Mouse (Mus musculus): ENCODE measurements around the gene Ramp3.

Gene Ramp3

DNA sequence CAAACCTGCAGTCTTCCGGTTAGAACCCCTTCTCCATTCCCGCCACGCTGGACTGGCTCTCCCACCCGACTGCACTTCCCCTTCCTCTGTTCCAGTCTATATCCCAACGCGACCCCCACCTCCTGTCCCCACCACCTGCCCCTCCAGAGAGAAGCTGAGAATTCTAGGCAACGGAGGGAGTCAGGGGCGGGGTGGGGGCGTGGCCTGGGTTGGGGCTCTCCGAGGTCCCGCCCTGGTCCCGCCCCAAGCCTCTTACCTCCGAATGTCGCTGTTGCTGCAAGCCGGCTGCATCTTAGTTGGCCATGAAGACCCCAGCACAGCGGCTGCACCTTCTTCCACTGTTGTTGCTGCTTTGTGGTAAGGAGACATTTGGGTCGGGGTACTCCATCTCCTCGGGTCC, at the start of gene Ramp3:
TSS of gene Ramp3 (plus strand) at position 251 of the 400 bp plus-strand sequence.
- peak; percentile 35 for DNase-seq (ENCODE audit: low read depth, low spot score)

DNA sequence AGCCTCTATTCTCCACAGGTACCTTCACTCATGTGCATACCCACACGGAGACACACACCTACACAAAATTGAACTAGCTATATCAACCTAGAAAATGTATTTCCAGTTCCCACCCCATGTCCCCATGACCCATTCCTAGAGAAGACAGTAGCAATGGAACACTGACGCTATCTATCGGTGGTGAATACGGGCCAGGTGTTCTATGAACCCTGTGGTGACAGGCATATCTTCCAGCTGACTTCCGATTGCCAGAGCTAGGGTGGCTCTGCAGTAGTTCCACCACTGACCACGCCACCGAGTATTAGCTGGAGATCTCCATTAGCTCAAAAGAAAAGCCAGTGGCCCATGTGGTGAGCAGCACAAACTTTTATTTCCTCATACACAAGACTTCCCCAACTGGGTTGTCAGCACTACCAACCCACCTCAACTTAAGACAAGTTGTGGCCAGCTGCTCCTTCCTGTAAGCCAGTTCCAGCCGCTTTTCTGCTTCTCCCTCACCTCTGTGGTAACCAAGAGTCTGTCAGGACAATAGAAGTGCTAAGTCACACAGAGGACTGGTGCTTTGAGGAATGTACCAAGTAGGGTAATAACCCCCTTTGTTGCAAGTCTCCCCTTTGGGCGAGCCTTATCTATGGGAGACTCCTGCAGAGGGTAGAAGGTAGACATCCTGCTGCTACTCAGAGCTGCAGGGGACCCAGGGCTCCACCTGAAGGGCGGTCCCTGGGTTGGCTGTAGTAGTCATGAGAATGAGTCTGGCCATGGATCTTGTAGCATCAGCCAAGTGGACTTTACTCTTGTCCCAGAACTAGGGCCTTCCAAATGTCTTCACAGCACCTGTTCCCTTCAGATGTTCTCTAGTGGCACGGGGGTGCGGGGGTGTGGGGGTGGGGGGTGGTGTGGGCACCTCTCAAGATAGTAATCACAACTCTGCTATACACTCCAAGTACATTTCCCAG, 42.8 kb upstream of the Ramp3 start:
- DNase-seq (ENCODE audit: low read depth, low spot score), result no peak

GRCm38 (mm10) chr11:6623704-6624103, 34.6 kb upstream of the Ramp3 start:
- DNase-seq (ENCODE audit: low read depth, low spot score), result no peak

GRCm38 (mm10) chr11:6624619-6625382, 33.5 kb upstream of the Ramp3 start:
- no peak for DNase-seq (ENCODE audit: low read depth, low spot score)

GRCm38 (mm10) chr11:6625478-6626387, 32.6 kb upstream of the Ramp3 start, which contains the start of gene Tbrg4:
Gene Tbrg4 (minus strand): TSS chr11:6626067.
- DNase-seq (ENCODE audit: low read depth, low spot score), result peak; percentile 98

DNA sequence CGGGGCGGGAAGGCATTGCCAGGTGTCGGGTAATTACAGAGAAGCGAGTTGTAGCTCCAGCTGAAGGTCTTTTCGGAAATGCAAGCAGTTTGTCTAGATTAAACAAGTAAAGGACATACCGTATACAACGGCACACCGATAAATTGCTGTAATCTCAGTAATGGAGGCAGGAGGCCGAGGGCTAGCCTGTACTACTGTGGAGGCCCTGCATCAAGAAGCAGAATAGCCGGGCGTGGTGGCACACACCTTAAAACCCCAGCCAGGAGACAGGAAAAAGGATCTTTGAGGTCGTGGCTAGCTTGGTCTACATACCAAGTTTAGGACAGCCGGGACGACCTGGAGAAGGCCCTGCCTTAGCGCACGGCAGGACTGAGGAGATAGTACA, 31.9 kb upstream of the Ramp3 start:
- no peak for DNase-seq (ENCODE audit: low read depth, low spot score)

DNA sequence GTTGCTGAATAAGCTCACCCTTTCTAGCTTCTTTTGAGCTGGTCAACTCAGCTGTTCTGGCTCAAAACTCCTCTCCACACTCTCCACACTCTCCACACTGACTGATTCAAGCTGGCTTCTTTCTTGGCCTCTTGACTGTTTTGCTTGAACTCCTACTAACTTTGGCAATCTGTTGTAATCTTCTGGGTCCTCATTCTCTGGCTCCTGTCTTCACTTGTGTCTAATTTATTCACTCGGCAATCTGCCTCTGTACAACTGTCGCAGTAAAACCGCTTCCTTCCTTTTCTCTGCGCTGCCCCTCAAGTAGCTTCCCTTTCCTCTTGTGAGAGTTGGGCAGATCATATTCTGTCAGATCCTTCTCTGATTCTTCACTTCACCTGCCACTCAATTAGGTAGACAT, 30.6 kb upstream of the Ramp3 start:
- peak; percentile 42 for DNase-seq (ENCODE audit: low read depth, low spot score)

DNA sequence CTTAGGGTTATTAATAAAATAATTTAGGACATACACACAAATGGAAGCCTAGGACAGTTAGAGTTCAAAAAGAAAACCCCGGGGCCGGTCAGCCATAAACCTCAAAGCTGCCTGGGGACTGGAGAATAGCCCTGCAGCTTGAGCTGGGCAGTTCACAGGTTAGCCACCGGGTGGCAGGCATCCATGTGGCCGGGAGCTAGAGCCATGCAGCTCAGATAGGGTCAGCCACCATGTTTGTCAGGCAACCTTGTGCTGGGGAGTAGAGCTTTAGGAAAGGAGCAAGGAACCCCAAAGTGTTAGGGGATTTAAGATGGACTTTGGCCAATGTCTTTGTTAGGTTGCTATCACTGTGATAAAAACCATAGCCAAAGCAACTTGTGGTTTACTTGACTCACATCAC, 29.8 kb upstream of the Ramp3 start:
- peak; percentile 84 for DNase-seq (ENCODE audit: low read depth, low spot score)

GRCm38 (mm10) chr11:6629655-6630054, 28.7 kb upstream of the Ramp3 start:
- peak; percentile 68 for DNase-seq (ENCODE audit: low read depth, low spot score)

DNA sequence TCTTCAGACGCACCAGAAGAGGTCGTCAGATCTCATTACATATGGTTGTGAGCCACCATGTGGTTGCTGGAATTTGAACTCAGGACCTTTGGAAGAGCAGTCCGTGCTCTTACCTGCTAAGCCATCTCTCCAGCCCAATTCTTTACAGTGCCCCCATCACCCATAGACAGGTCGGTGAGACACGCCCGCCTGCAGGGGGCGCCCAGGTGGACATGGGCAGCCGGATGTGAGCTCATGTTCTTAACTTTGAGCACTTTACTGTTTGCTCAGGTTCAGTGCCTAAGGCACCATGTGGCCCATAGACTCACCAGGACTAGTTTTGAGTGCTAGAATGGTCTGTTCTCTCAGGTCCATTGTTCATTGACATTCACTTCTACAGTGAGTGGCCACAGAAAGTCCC, 22.2 kb upstream of the Ramp3 start:
- peak; percentile 66 for DNase-seq (ENCODE audit: low read depth, low spot score)

DNA sequence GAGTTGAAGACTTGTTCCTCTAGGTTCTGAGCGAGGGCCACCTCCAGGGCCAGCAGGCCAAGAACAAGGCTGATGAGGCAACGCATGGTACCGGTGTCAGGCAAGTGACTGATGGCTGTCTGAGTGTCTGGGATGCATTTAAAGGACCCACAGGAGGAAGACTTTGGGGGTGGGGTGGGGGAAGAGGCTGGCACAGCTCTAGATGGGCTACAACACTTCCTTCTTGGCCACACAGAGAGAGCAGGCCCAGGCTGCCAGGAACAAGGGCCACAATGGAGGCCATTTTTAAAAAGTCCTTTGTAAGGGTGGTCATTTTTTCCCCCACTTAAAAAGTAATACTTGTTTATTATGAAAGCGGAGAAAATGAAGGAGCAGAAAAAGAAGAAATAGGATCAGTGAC, 19.8 kb upstream of the Ramp3 start, which contains the start of gene Wap:
TSS of gene Wap (minus strand) at position 101 of the 400 bp plus-strand sequence.
- no peak for DNase-seq (ENCODE audit: low read depth, low spot score)

DNA sequence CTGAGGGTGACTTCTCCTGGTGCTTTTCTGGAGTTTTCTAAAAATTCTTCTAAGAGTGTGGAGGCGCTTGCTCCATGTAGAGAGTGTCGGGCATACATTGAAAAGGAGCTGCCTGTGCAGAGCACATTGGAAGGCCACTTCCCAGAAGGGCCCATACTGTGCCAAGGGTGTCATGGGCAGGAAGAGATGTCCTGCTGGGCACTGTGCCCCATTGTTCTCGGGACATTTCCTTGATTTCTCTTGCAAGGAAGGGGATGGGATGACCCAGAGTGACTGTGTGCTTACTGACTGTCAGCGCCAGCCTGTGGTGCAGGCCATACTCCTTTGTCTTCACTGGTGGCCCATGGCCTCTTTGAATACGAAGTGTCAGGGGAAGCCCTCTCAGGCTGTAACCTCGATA, 19.2 kb upstream of the Ramp3 start:
- no peak for DNase-seq (ENCODE audit: low read depth, low spot score)

GRCm38 (mm10) chr11:6644566-6644965, 13.8 kb upstream of the Ramp3 start:
- no peak for DNase-seq (ENCODE audit: low read depth, low spot score)

DNA sequence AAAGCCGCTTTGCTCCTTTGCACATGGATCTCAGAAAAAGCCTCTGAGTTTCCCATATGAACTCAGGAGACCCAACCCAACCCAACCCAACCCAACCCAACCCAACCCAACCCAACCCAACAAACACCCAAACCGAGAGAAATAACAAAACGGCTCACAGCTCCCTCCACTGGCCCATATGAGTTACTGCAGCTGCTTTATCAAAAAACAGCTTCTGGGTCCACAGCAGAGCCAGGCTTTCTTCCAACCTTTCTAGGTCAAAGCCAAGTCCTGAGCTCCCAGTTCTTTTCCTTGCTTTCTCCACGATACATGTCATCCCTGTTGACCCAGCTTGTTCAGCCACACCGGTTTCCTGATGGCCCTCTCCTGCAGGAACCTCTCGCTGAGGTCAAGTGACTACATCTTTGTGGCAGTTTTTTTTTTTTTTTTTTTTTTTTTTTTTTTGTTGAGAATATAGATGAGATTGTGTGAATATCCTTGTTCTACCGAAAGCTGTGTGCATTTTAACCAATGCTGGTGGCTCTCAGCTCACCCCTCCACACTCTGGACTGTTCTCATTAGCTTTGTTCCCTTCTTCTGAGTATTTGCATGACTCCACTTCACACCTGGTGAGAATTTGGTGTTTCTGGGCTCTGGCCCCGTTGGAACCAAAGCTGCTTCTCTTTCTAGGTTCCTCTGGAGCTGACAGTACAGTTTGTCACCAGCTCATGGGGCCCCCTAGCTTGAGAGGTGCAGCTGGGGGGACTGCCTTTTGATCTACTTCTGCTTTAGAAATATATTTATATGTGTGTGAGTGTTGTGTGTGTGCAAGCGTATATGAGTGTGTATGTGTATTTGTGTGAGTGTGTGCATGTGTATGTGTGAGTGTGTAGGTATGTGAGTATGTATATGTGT, 10.2 kb upstream of the Ramp3 start:
- peak; percentile 52 for DNase-seq (ENCODE audit: low read depth, low spot score)

DNA sequence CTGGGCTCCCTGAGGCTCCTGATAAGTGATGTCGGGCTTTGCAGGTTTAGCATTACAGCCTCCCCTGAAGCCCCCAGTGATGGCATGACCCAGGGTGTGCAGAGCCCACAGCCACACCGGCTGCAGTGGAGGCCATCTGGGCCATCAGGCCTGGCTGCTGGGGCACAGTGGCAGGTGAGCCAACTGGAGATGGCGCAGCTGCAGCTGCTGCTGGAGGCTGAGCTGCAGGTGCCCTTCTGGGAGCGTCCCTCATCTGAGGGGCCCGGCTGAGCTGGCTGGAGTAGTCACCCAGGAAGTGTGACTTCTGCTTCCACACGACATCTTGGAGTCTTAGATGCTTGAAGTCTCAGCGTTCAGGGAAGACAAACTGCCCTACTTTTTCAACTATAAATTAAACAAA, 7.8 kb upstream of the Ramp3 start:
- peak; percentile 85 for DNase-seq (ENCODE audit: low read depth, low spot score)

GRCm38 (mm10) chr11:6652978-6653377, 5.3 kb upstream of the Ramp3 start:
- peak; percentile 62 for DNase-seq (ENCODE audit: low read depth, low spot score)

GRCm38 (mm10) chr11:6654903-6655302, 3.4 kb upstream of the Ramp3 start:
- peak; percentile 85 for DNase-seq (ENCODE audit: low read depth, low spot score)

DNA sequence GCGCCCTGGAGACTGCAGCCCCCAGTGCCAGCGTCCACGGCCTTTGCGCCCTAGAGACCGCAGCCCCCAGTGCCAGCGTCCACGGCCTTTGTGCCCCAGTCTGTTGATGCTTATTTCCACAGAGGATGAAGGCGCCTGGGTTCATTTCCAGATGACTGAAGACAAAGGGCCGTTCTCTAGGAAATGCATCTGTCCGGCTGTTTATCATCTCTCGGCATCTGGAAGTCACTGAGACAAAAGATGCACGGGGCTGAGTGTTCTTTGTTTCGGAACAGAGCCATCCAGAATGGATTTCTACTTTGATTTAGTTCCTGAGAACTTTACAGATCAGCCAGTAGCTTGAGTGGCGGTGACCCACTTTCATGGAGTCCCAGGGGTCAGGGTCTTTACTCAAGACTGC, 2.9 kb downstream of the Ramp3 start:
- DNase-seq (ENCODE audit: low read depth, low spot score), result no peak

- no peak for DNase-seq (ENCODE audit: low read depth, low spot score)
Observed at GRCm38 (mm10) chr11:6666634-6667033, 8.3 kb downstream of the Ramp3 start.

DNA sequence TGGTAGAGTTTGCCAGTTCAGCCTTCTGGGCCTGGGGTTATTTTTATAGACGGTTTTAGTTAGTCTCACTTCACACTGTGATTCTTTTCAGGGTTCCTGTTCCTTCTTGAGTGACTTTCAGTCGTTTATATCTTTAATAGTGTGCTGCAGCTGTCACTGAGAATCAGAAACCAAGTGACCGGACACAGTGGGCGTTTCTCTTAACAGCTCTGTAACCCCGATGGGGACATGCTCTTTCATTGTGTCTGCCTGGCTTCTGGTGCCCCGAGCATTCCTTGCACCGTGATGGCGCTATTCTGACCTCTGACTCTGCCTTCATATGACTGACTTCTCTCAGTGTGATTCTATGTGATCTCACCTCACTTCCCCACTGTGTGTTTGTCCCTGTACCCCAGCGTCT, 10.7 kb downstream of the Ramp3 start:
- peak; percentile 64 for DNase-seq (ENCODE audit: low read depth, low spot score)

Data from A20 (cell line).